Mouse (Mus musculus) kidney, adult 8-10 months (tissue): ENCODE data around the gene Por.

Source experiments
- DNase-seq, 2 experiments: peaks; one replicate each; pipeline ENCODE4 v3.0.0; 2022

The Por gene

GRCm38 (mm10) chr5:135657128-135657527 lies 12.7 kb upstream of the Por start:
- DNase-seq: no peak

DNA sequence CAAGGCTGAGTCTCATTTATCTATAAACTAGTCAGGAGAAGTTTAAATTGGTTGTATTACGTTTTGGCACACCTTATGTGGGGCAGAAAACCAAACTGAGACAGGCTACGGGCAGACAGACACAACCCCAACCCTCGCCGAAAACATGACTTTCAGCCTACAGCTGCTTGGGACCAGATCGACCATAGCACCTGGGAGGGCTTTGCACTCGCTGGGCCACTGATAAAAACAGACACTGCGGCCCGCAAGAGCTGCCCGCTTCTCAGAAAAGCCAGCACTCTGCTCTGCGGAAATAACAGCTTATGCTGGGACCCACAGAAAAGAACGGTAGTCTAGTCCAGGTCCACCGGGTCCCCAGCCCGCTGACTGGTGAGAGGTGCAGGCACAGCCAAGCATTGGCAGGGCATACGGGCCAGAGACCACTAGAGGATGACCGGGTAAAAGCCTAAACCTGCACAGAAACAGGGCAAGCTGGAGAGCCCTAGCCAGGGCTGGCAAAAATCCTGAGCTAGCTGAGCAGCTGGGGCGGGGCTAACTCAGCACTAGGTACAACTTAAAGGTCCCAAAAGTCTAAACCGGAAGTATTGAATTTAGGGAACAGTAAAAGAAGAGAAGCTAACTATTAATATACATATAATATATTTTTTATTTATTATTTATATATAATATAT lies 12.0 kb upstream of the Por start:
- DNase-seq: no peak

DNA sequence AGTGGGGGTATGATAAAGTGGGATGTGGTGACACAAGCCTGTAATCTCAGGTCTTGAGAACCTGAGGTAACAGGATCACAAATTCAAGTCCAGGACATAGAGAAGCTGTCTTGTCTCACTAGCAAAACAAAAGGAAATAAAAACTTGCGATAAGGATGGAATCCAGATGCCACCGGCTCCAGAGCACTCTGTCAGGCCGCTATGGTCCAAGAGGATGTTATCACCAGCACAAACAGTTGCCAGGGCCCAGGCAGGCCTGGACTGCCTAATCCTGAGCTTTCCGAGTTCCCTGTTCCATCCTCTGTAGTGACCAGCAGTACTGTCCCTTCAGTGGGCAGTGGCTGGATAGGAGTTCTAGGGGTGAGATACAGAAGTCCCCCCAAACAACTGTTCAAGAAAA lies 9.9 kb upstream of the Por start:
- DNase-seq: no peak

DNA sequence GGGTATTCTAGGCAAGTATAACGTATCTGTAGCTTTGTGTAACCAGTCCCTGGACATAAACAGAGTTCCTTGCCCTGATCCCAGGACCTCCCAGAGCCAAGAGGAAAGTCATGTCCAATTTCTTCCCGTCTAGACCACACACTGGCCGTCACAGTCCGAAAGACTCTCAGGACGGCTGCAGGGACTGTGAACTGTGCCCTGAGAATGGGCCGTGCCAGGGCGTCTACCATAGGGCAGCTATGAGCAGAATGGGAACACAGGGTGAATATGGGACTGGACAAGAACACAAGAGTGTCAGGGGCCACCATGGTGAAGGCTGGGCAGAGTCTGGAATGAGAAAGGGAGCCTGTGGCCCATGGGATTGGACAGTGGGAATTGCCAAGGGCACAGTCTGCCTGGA lies 9.3 kb upstream of the Por start:
- DNase-seq: no peak

GRCm38 (mm10) chr5:135666890-135667289 lies 2.9 kb upstream of the Por start:
- DNase-seq: no peak

DNA sequence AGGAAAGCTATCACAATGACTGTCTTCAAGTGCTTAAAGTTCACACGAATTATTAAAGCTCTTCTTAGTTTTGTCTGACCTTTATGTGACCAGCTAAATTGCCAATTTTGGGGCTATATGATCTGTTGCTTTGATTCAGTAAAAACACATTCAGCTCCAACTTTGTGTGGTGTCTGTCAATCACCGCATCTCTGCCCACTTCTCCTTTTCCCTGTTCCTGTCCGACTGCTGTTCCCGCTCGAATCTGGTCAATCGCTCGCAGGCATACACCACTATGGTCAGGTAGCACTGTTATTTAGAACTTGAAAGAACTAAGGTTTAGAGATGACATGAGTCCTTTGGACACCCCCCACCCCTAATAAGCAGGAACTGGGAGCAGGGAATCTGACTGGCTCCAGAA lies 1.8 kb upstream of the Por start:
- no peak for DNase-seq

DNA sequence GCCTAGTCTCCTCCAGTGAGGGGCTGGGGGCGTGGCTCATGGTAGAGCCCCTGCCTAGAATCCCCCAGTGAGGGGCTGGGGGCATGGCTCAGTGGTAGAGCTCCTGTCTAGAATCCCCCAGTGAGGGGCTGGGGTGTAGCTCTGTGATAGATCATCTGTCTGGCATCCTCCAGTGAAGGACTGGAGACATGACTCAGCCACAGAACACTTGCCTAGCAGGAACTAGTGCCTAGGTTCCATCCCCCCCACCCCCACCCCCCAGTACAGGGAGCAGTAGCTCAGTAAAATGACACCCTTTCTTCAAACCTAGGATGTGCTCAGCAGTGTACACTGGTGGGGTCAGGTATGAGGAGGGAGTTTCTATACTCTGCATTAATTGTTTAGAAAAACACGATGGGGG lies 1.0 kb downstream of the Por start:
- DNase-seq: no peak

- DNase-seq: peak in 1 of 2 experiments; percentile 32
Measured at GRCm38 (mm10) chr5:135672509-135672908, 2.7 kb downstream of the Por start.

GRCm38 (mm10) chr5:135672980-135673379 lies 3.1 kb downstream of the Por start:
- DNase-seq: peak in 1 of 2 experiments; percentile 45

DNA sequence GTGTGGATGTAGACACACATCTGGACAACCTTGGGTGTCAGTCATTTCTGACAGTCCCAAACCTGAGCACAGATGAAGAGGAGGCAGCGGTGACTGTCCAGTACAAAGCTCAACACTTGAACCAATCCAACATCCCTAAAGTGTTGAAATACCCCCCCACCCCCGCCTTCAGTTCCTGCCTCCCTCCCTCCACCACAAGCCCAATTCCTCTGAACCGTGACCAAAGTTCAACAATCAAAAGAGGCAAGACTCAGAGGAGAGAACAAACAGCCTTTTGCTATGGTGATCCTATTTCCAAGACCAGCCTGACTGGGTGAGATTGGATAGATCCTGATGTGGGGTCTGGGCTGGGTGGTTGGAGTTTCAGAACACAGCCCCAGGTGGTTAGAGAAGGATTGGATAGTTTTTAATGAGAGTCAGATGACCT lies 4.5 kb downstream of the Por start:
- peak; percentile 69 to 88 for DNase-seq

DNA sequence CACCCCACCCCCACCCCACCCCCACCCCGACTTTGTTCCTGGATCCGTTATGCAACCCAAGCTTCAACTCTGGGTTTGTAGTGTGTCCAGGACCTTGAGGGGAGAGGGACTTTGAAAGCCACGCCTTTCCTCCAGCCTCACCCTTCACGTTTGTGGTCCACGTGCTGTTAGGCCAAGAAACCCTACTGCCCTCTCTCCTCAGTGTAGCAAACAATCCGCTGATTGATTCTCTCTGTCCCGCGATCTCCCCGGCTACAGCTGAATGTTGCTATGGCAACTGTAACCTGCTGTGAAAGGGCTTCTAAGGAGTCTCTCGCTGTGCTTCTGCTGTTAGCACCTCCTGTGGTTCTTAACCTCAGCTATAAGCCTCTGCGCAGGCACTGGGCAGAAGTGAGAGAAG lies 5.0 kb downstream of the Por start:
- DNase-seq: peak; percentile 96 to 98

GRCm38 (mm10) chr5:135676696-135677095 lies 6.9 kb downstream of the Por start:
- DNase-seq: peak in 1 of 2 experiments; percentile 52

DNA sequence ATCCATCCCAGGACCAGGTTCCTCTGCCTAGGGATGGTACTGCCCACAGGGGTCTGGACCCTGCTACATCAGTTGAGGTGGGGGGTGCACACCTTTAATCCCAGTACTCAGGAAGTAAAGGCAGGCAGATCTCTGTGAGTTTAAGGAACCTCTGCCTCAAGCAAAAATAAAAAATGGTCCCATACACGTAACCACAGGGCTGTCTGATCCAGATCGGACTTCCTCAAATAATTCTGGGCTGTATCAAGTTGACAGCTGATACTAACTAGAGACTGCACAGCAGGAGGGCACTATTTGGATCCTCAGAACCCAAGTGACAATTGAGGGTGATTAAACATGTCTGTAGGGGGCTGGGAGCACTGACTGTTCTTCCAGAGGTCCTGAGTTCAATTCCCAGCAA lies 7.4 kb downstream of the Por start:
- DNase-seq: no peak

GRCm38 (mm10) chr5:135678481-135678880 lies 8.6 kb downstream of the Por start:
- no peak for DNase-seq

GRCm38 (mm10) chr5:135680967-135681545 lies 11.2 kb downstream of the Por start:
- no peak for DNase-seq

DNA sequence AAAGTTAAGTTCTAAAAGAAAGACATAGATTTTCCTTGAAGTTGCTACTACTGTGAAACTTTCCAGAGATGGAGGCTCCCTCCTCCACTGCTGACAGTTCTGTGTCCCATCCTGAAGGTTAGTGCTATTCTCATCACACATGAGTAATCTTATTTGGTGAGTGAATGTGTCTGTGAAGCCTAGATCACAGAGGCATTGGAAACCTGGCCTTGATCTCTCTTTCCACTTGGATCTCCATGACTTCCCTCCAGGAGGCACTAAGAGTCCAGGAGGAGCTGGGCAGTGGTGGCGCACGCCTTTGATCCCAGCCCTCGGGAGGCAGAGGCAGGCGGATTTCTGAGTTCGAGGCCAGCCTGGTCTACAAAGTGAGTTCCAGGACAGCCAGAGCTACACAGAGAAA lies 12.2 kb downstream of the Por start:
- no peak for DNase-seq

GRCm38 (mm10) chr5:135682942-135683570 lies 13.2 kb downstream of the Por start:
- DNase-seq: no peak

DNA sequence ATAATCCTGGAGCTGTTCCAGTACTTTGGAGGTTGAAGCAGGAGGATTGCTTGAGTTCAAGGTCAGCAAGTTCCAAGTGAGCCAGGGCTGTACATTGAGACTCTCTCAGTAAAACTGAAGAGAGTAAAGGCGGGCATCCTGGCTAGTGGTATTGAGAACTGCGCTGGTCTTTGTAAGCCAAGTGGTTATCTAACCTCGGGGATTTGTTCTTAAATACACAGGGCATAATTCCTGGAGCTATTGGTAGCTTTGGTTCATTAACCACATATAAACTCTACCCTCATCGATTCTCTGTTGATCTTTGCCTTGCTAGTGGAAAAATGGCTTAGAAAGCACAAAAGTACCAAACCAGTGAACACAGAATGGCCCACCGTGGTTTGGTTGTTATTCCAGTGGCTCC lies 20.6 kb downstream of the Por start:
- no peak for DNase-seq

- no peak for DNase-seq
Measured at GRCm38 (mm10) chr5:135691266-135691665, 21.4 kb downstream of the Por start.

DNA sequence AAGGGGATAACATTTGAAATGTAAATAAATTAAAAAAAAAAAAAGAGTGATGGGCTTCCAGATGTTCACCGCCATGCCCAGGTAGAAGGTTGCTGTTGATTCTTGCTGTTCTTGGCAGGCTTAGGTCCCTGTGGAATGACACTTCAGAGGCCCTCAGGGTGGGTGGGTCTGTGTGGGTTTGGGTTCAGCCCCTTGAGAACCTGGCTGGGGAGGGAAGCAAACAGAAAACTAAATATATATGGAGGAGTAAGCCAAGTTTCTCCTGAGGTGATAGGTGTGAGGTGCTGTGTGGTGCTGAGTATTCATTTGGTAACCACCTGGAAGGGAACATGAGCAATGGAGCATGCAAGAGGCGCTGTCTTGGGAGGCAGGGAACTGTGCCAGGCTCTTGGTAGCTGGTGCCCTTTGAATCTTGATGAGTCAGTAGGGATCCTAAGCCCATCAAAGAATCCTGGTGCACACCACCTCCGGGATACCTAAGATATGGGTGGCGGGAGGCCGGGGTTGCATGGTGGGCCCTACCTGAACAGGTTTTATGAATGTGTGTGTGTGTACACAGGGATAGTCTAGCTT lies 23.5 kb downstream of the Por start:
- peak; percentile 90 to 91 for DNase-seq

GRCm38 (mm10) chr5:135695277-135695721 lies 25.5 kb downstream of the Por start:
- no peak for DNase-seq

DNA sequence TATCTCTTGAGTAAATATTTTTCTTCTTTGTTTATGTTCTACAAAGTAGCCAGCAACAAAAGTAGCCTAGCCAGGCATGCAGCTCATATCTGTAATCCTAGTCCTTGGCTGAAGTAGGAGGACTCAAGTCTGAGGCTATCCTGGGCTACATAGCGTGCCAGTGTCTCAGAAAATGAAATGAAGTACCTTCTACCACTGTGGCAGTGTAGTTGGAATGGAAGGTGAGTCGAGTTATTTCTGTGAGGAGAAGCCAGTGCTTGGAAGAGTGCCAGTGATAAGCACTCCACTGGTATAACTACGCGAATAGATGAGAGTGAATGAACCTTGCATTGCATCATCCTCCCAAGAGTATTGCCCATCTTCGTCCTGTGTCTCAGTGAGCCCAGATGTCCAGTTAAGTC lies 27.9 kb downstream of the Por start:
- no peak for DNase-seq

DNA sequence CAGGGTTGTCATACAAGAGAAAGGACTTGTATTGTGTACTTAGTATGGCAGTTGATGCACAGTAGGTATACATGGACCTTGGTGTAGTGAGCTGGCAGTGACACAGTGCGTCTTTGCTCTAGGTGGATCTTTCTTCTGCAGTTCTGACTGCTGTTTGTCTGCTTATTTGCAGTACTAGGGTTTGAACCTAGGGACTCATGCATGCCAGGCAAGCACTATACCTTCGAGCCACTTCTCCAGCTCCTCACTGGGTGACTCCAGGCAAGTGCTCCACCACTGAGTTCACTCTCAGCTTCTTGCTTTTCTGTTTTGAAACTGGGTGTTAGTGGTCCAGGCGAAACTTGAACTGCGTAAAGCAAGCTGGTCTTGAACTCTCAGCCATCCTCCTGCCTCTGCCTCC lies 31.8 kb downstream of the Por start:
- DNase-seq: no peak

- DNase-seq: no peak
Measured at GRCm38 (mm10) chr5:135702190-135702589, 32.4 kb downstream of the Por start.
